Mouse (Mus musculus) layer of hippocampus, adult 2 months (tissue): ENCODE measurements around the gene Elmo3. TPM values are rescaled to one million over a fixed set of nuclear protein-coding genes. Genes with fewer than 3 reads are reported as not detected.

Source experiments
- DNase-seq, 2 experiments: peaks; one replicate each; pipeline ENCODE4 v3.0.0; 2022; ENCODE audit warnings: low spot score in 2 of 2
- H3K27ac ChIP-seq: fragments of 200-600 bp; 2 replicates; pipeline ENCODE4 v1.8.1; 2022
- H3K4me3 ChIP-seq: fragments of 200-600 bp; 2 replicates; pipeline ENCODE4 v1.8.1; 2022; ENCODE audit warnings: mild to moderate bottlenecking
- CTCF ChIP-seq: fragments of 200-600 bp; conservative IDR thresholded peaks from 2 replicates; pipeline ENCODE4 v1.8.1; 2022; ENCODE audit warnings: antibody characterized with exemption, mild to moderate bottlenecking, moderate library complexity
- total RNA-seq, 2 experiments: library from RNA; stranded (reverse); gene quantifications; 2 replicates each; pipeline ENCODE4 v1.2.3; 2021

Gene Elmo3
- total RNA-seq, 2 experiments from 2014 or later, result 0.84 to 1.2 TPM

DNA sequence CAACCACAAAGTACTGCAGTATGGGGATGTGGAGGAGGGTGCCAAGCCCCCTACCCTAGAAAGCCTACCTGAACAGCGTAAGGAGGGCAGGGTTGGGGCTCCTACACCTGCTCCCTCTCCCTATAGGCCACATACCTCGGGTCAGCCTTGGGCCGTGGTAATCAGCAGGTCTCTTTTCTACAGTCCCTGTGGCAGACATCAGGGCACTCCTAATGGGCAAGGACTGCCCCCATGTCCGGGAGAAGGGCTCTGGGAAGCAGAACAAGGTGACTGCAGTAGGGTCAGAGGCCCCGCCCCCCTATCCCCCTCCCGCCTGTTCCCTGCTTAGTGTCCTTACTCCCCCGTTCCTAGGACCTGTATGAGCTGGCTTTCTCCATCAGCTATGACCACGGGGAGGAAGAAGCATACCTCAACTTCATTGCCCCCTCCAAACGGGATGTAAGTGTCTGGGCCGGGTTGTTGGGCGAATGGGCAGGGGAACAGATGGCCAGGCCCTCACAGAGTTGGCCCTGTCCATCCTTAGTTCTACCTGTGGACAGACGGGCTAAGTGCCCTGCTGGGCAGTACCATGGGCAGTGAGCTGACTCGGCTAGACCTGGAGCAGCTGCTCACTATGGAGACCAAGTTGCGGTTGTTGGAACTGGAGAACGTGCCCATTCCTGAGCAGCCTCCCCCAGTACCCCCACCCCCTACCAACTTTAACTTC is 3.9 kb downstream of the Elmo3 start:
- no peak overlapping the region for H3K27ac ChIP-seq
- H3K4me3 ChIP-seq, result no peak overlapping the region

DNA sequence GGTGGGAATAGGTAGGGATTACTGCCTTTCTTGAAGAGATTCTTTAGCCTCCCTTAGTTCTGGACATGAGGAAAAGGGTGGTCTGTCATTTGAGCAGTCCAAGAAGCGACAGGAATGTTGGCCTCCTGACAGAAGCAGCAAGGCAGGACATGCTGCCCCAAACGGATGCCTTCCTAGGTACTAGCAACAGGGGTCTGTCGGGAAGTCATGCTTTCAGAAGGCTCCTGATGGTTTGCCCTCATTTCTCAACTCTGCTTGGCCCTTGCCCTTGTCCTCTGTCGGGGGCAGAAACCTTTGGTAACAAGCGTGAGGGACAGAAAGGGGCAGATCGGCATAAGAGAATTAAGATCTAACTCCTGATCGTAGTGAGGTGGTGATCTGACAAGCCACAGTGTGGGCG is 4.7 kb downstream of the Elmo3 start:
- Histone ChIP-seq H3K4me3 (no peak overlapping the region), H3K27ac (no peak overlapping the region)
- DNase-seq, result no peak
- TF ChIP-seq CTCF, result no peak

More for the DNA sequence above, 3.9 kb downstream of the Elmo3 start:
- no peak for DNase-seq
- TF ChIP-seq CTCF, result no peak

DNA sequence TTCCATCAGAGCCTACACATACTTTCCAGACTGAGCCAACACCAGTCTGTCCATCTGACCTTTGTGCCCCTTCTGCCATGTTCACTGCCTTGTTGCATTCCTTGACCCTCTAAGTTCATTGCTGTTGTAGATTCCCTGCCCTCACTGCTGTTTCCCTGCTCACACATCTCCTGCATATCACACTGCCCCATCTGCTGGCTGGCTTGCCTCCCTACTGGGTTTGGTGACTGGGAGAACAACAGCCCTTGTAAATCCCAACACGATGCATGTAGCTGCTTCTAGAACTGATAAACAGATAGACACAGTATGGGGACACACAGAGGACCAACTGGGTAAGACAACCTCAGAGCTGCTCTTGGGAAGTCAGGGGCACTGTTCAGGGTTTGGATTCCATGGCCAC is 6.3 kb downstream of the Elmo3 start:
- no peak overlapping the region; the same call in 1 of the 2 replicates for H3K27ac ChIP-seq

DNA sequence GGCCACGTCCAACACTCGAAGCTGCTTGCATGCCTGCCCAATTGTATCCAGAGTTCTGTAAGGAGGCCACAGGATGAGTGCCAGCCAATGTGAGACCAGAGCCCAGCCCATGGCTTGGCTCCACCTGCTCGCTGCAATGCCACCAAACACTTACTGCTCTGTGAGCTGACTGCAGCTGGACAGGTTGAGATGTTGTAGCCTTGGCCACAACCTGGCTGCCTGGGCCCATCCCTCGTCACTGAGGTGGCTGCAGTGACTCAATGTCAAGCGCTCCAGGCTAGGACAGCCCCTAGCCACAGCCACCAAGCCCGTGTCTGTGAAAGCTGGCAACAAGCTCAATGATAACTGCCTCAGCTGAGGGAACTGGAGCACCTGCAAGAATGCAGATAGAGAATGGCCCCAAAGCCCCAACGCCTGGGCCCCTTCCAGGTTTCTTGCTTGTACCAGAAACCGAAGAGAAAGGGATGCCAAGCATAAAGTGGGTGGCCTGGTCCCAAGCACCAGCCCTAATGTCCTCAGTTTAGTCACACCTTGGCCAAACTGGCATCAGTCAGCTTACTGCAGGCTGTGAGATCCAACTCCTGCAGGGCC is 7.6 kb downstream of the Elmo3 start:
- DNase-seq, result no peak
- Histone ChIP-seq H3K27ac (no peak overlapping the region), H3K4me3 (no peak overlapping the region)
- TF ChIP-seq CTCF, result no peak

More for the DNA sequence above, 6.3 kb downstream of the Elmo3 start:
- H3K4me3 ChIP-seq, result no peak overlapping the region
- DNase-seq, result no peak
- peak; percentile 42 for TF ChIP-seq CTCF

DNA sequence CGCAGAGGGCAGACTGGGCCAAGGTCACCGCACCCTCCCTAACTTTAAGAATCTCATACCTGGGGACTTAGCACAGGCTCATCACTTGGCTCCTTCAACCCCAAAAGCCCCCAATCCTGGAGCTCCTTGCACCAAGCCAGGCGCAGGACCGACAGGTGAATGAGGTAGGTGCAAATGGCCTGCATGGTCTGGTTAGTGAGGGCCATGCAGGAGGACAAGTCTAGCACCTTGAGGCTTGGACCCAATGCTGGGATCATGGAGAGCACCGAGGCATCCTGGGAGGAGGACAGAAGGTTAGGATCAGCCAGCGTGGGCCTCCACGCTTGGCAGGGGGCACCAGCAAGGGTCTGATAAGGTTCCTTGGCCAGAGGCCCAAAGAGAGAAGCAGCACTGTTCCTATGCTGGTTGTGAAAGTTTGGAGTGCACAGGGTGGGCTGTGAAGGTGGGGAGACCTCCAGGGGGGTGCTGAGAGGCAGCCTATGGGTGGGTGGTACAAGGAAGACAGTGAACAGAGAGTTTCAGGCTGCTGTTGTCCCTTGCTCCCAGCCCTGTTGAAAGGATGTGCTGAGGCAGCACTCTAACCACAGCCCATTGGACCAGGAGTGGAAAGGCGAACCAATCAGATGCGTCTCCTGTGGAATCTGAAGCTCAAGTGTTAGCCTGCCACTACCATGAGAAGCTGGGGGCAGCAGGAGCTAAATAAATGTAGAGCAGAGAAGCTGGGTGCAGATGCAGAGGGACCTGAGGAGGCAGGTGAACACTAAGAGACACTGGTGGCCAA is 8.4 kb downstream of the Elmo3 start:
- TF ChIP-seq CTCF, result no peak
- H3K27ac ChIP-seq, result no peak overlapping the region
- no peak for DNase-seq
- no peak overlapping the region for H3K4me3 ChIP-seq

DNA sequence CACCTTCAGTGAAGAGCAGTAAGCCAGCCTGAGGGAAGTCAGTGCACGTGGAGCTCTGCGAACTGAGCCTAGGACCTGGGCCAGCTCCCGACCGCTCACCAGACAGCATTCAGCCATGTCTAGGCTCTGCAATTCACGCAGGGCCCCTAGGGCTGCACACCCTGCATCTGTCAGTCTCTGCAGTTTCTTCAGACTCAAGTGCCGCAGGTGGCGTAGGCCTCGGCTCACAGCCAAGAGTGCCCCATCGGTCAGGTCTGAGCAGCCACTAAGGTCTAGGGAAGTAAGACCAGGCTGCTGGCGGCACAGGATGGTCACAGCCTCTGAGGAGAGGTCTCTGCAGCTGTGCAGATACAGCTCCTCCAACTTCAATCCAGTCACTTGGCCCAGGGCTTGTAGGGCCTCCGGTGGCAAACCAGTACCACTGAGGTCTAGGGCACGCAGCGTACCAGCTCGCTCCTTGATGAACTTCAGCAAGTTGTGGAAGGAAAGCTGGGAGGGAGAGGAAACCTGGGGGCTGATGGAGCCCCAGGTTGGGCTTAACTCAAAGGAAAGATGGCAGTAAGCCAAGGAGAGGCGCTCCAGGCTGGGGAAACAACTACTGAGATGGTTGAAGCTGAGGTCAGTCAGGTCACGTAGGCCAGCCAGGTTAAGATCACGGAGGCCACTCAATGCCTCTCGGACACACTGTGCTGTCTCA is 9.8 kb downstream of the Elmo3 start:
- TF ChIP-seq CTCF, result no peak
- Histone ChIP-seq H3K27ac (no peak overlapping the region), H3K4me3 (no peak overlapping the region)
- DNase-seq, result no peak

DNA sequence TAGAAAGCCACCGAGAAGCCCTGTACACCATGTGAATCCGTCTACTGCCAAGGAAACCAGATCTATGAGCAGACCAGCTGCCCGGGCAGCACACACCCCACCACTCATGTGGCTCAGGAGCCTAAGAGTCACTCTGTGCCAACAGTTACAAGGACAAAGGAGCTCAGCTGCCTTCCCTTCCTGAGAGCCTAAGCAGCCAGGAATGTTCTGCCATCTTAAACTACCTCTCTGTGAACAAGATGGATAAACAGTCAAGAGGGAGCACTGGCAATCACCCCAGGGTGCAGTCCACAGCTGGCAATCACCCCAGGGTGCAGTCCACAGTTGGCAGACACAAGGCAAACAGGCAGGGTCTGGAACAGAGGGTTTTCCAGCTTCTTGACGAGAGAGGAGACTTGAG is 12.5 kb downstream of the Elmo3 start:
- DNase-seq, result no peak
- TF ChIP-seq CTCF, result no peak
- Histone ChIP-seq H3K4me3 (no peak overlapping the region), H3K27ac (no peak overlapping the region; the same call in 1 of the 2 replicates)

DNA sequence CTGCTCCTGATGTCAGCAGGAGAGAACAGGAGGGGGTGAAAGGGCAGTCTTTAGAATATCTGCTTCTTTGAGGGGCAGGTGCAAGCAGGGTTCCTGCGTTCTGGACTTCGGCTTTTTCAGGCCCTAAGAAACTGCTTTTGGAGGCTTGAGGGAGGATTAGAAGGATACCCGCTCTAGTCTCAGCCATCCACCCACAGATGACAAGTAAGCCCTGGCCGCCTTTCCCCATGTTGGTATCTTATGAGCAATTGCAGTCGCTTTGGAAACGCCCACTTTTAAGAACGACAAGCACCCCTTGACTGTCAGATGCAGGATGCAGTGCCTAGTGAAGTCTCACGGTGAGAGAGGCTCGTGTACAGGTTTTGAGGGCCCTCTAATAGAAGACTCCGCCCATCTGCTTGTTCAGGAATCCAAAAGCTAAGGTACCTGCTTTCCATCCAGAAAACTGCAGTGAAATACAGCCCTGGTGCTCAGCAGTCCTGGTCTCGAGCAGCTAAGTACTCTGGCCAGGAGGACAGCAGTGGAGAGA is 13.3 kb downstream of the Elmo3 start:
- Histone ChIP-seq H3K27ac (no peak overlapping the region), H3K4me3 (no peak overlapping the region)
- DNase-seq, result no peak
- no peak for TF ChIP-seq CTCF

DNA sequence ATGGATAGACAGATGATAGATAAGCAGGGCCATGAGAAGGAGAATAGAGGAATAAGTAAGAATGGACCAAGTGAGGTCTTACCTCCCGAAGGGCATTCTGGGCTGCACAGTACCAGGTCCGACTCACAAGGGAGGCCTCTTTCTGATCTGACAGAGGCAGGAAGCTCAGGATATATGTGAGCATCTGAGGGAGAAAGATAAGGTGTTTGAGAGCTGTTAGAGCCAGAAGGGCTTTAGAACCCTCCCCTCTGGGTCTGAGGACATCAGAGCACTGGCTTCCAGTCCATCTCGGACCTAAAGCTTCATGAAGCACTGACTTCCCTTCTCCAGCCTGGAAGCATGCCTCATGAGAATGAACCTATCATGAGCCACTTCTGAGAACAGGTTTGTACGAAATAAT is 17.8 kb downstream of the Elmo3 start:
- DNase-seq, result no peak
- no peak overlapping the region for H3K4me3 ChIP-seq
- no peak overlapping the region for H3K27ac ChIP-seq
- TF ChIP-seq CTCF, result no peak

DNA sequence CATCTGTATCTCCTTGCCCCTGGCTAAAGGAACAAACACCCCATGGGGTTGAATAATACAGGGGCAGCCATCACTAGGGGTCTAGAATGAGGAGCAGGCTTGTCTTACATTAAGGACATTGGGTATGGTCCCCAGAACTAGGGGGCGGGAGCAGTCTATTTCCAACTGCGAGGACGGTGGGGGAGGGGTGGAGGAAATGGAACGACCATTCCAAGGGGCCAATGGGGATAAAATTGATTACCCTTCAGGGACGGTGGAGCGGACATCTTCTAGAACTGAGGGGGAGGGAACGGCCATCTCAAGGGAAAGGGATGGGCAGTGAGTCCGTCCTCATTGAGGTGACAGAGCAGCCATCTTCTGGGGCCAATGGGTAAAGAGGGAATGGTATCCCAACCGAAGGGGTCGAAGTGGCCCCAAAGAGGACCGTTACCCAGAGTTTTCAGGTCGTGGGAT is 20.3 kb downstream of the Elmo3 start:
- peak overlapping the region; percentile 99 for H3K4me3 ChIP-seq
- DNase-seq, result no peak
- peak overlapping the region; percentile 98 for H3K27ac ChIP-seq
- TF ChIP-seq CTCF, result no peak

DNA sequence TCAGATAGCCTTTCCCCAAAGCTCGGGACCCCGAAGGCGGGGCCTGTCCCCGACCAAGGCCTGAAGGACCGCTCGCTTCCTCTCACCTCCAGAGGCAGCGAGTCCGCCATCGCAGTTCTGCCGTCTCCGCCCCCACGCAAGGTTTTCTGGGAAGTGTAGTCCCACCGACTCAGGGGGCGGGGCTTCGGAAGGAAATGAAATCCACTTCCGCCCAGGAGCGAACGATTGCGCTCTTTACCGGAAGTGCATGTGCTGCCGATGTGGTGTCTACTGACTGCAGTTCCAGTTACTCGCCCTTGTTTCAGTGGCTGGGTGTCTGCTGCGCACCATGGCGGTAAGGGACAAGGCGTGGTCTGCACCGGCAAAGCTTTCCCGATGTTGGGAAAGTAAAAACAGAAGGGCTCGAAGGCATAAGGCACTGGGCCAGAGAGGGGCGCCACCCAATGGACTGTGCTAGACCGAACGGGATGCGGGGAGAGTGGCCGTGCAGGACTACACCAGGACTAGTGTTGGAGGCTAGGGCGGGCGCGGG is 20.8 kb downstream of the Elmo3 start, which contains the start of the genes Lrrc29 and Tmem208:
Gene Lrrc29, minus strand, starts transcription at position 138 of the 532 bp plus-strand sequence.
Gene Tmem208, plus strand, starts transcription at position 214 of the 532 bp plus-strand sequence.
- DNase-seq, result peak; percentile 97
- TF ChIP-seq CTCF, result peak; percentile 66
- Histone ChIP-seq H3K27ac (peak within 1 kb of the TSS; percentile 98), H3K4me3 (peak within 1 kb of the TSS; percentile 99)

DNA sequence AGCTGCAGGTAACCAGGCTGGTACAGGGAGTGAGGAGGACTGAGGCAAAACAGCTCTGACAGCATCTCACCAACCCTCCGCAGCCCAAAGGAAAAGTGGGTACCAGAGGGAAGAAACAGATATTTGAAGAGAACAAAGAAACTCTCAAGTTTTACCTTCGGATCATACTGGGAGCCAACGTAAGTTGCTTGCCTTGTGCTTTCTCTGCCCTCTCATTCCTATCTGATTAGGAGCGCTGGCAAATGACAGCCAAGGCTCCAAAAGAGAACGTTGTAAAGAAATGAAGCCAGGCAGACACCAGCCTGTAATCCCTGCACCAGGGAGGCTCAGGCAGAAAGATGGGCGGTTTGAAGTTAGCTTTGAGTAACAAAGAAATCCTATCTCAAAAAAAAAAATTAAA is 21.6 kb downstream of the Elmo3 start:
- Histone ChIP-seq H3K4me3 (peak overlapping the region; percentile 99), H3K27ac (peak overlapping the region; percentile 98)
- no peak for DNase-seq
- no peak for TF ChIP-seq CTCF

DNA sequence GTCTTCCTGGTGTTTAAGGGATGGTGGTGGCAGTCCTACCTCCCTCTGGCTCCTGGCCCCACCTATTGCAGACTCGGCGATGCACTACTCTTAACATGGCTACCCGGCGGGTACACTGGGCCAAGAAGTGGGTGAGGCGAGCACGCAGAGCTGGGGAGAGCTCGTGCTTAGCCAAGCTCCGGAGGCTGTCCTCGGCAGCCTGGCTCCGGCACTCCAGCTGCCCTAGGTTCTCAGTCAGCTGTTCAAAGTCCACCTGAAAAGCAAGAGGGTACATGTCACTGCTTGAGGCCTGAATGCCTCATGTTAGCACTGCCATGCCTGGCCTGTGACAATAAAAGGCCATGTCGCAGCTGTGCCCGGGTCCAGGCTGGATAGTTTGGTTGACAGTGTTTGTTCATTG is 24.9 kb downstream of the Elmo3 start:
- no peak overlapping the region for H3K4me3 ChIP-seq
- no peak overlapping the region for H3K27ac ChIP-seq
- DNase-seq, result no peak
- no peak for TF ChIP-seq CTCF
